In genomic region chrX:169880826-169881225, GRCm38 (mm10) we compare ENCODE assay signal across 8 mouse cellular contexts.
A peak's percentile ranks its signal among the peaks of the same experiment; 100 is the strongest.
DNase-seq lines count a peak whose midpoint lies in the region; ATAC-seq and TF ChIP-seq lines count a peak whose summit lies in the region.
"Had no signal": no experiment of that assay in that cellular context is flagged by ENCODE, and none has a peak within 500 bp of the region (broad histone marks: within the 10 kb centered on the region; RNA-seq: fewer than 3 reads in every experiment).

No protein-coding gene starts in this region.

- TF ChIP-seq RAD21 in CH12.LX (IDR thresholded peaks at IDR 0.05; ENCODE audit: low read depth, low read length), result no peak

- H3K79me2 ChIP-seq in CH12.LX (replicated peaks; ENCODE audit: control insufficient read depth, extremely low read depth, insufficient read depth, poor library complexity, severe bottlenecking), result no peaks in the 10 kb centered on the region

- in situ Hi-C loops in CH12.LX (cut with MboI; ENCODE audit: low pct_ligation_motif_present, low pct_unique_long_range_greater_than_20kb, low sequenced_read_pairs), result no loop called here

- H3K9ac ChIP-seq in CH12.LX (ENCODE audit: insufficient read depth, low read depth), result 0 out of 2 replicates have a peak overlapping the region, but pooled peaks have one; percentile 44
- peak overlapping the region; percentile 56 for H3K9ac ChIP-seq in heart, embryonic 15.5 days
- H3K9ac ChIP-seq in limb, embryonic 13.5 days, result peak overlapping the region; percentile 61
- peak overlapping the region; percentile 5; the same call in 1 of the 2 replicates for H3K9ac ChIP-seq in midbrain, embryonic 15.5 days

- peak overlapping the region in 1 of 3 experiments; percentile 24 for H3K4me3 ChIP-seq in CH12.LX (replicated peaks in 1 of 3; ENCODE audit: low read depth in 2 of 3, low read length in 2 of 3, poor library complexity in 1 of 3)
- H3K4me3 ChIP-seq in heart, embryonic 15.5 days, result peak overlapping the region; percentile 63
- H3K4me3 ChIP-seq in limb, embryonic 13.5 days, result peak overlapping the region; percentile 55
- H3K4me3 ChIP-seq in midbrain, embryonic 15.5 days, result peak overlapping the region; percentile 55
- H3K4me3 ChIP-seq: erythroblast, embryonic 14.5 days had no signal

- TF ChIP-seq CTCF in CH12.LX (conservative IDR thresholded peaks at IDR 0.05 in 1 of 2, IDR thresholded peaks at IDR 0.05 in 1 of 2; ENCODE audit: low read depth in 2 of 2, low read length in 2 of 2), result no peak

- H3K27me3 ChIP-seq in CH12.LX (replicated peaks), result no peaks in the 10 kb centered on the region
- peaks cover 6% of the 10 kb centered on the region; the same call in 1 of the 2 replicates for H3K27me3 ChIP-seq in heart, embryonic 15.5 days
- H3K27me3 ChIP-seq in limb, embryonic 13.5 days, result peaks cover 33% of the 10 kb centered on the region
- H3K27me3 ChIP-seq in midbrain, embryonic 15.5 days (replicated peaks), result no peaks in the 10 kb centered on the region; the same call in none of the 2 replicates

- H3K4me1 ChIP-seq in CH12.LX (ENCODE audit: control insufficient read depth in 1 of 2, insufficient read depth in 2 of 2), result no peaks in the 10 kb centered on the region
- peaks cover 9% of the 10 kb centered on the region for H3K4me1 ChIP-seq in heart, embryonic 15.5 days (replicated peaks)
- H3K4me1 ChIP-seq in limb, embryonic 13.5 days, result peaks cover 8% of the 10 kb centered on the region
- peaks cover 4% of the 10 kb centered on the region; the same call in 1 of the 2 replicates for H3K4me1 ChIP-seq in midbrain, embryonic 15.5 days

- DNase-seq in CH12.LX (ENCODE audit: extremely low read depth) (no peak), ZHBTc4 (ENCODE audit: low read depth, low spot score) (peak; percentile 35)
- DNase-seq in urinary bladder, adult 2 months (ENCODE audit: low spot score), result no peak
- no peak for DNase-seq in cerebellum, adult 8-10 months

- WGBS in heart, embryonic 15.5 days, result 12% methylated on average over 10 of the region's 10 CpGs
- WGBS in limb, embryonic 13.5 days, result 15% methylated on average over 10 of the region's 10 CpGs
- 16% methylated on average over 10 of the region's 10 CpGs for WGBS in midbrain, embryonic 15.5 days

- H3K4me2 ChIP-seq in CH12.LX (ENCODE audit: insufficient read depth, low read depth, poor library complexity, severe bottlenecking), result peak overlapping the region; percentile 61
- peak overlapping the region; percentile 74 for H3K4me2 ChIP-seq in heart, embryonic 15.5 days
- H3K4me2 ChIP-seq in limb, embryonic 13.5 days (replicated peaks), result peak overlapping the region; percentile 68
- peak overlapping the region; percentile 66 for H3K4me2 ChIP-seq in midbrain, embryonic 15.5 days

- no peak for TF ChIP-seq POLR2A in CH12.LX (IDR thresholded peaks at IDR 0.05; ENCODE audit: low read depth, low read length)

- no peaks in the 10 kb centered on the region for H3K9me3 ChIP-seq in CH12.LX (replicated peaks; ENCODE audit: low read length)
- H3K9me3 ChIP-seq in heart, embryonic 15.5 days (replicated peaks), result no peaks in the 10 kb centered on the region
- no peaks in the 10 kb centered on the region for H3K9me3 ChIP-seq in limb, embryonic 13.5 days
- no peaks in the 10 kb centered on the region for H3K9me3 ChIP-seq in midbrain, embryonic 15.5 days

- H3K27ac ChIP-seq in CH12.LX (ENCODE audit: insufficient read depth, low read depth), result no peak overlapping the region
- peak overlapping the region; percentile 75; the same call in 1 of the 2 replicates for H3K27ac ChIP-seq in heart, embryonic 15.5 days
- peak overlapping the region; percentile 48; the same call in 1 of the 2 replicates for H3K27ac ChIP-seq in limb, embryonic 13.5 days
- H3K27ac ChIP-seq in midbrain, embryonic 15.5 days, result peak overlapping the region; percentile 38; the same call in 1 of the 2 replicates

- H3K36me3 ChIP-seq in CH12.LX (replicated peaks in 1 of 2; ENCODE audit: control insufficient read depth in 1 of 2, insufficient read depth in 1 of 2, low read length in 1 of 2), result no peaks in the 10 kb centered on the region
- no peaks in the 10 kb centered on the region for H3K36me3 ChIP-seq in heart, embryonic 15.5 days
- H3K36me3 ChIP-seq in limb, embryonic 13.5 days, result no peaks in the 10 kb centered on the region
- H3K36me3 ChIP-seq in midbrain, embryonic 15.5 days (replicated peaks), result no peaks in the 10 kb centered on the region

- TF ChIP-seq EP300 in CH12.LX (IDR thresholded peaks at IDR 0.05; ENCODE audit: low read length), result no peak

- no peak for ATAC-seq in heart, embryonic 15.5 days (replicated peaks; ENCODE audit: insufficient number of reproducible peaks, insufficient read depth, low FRiP score, low read depth)
- ATAC-seq in limb, embryonic 13.5 days (ENCODE audit: low FRiP score, low read depth), result no peak
- ATAC-seq in midbrain, embryonic 15.5 days (replicated peaks), result no peak

- dilution Hi-C loops in CH12.LX (cut with MboI; ENCODE audit: extremely low pct_ligation_motif_present, extremely low pct_unique_long_range_greater_than_20kb, low sequenced_read_pairs), result no loop called here

TF ChIP-seq in CH12.LX, 34 proteins besides CTCF, POLR2A, EP300 and RAD21:
- TF ChIP-seq HCFC1 (IDR thresholded peaks at IDR 0.05; ENCODE audit: low read depth, low read length) (no peak), NRF1 (IDR thresholded peaks at IDR 0.05; ENCODE audit: low read depth, low read length) (no peak), USF2 (conservative IDR thresholded peaks at IDR 0.05; ENCODE audit: low read depth, low read length) (no peak), NELFE (IDR thresholded peaks at IDR 0.05; ENCODE audit: low read depth, low read length) (no peak), ETS1 (conservative IDR thresholded peaks at IDR 0.05; ENCODE audit: low read depth, low read length) (no peak), ZNF384 (IDR thresholded peaks at IDR 0.05; ENCODE audit: low read depth, low read length) (no peak), ELF1 (IDR thresholded peaks at IDR 0.05; ENCODE audit: low read depth, low read length) (no peak), ZC3H11A (IDR thresholded peaks at IDR 0.05; ENCODE audit: low read depth, low read length) (no peak)
TF ChIP-seq in CH12.LX: peak in this region for 0.

Comparison
In these comparisons a context has a peak if more than half of its experiments do, and no peak if none do; other contexts are left out.
1. H3K9ac ChIP-seq: peak in every context shown above with its lines; median percentile 61 in limb, embryonic 13.5 days; 56 in heart, embryonic 15.5 days; 44 in CH12.LX; 5 in midbrain, embryonic 15.5 days.